In the genomic region with DNA sequence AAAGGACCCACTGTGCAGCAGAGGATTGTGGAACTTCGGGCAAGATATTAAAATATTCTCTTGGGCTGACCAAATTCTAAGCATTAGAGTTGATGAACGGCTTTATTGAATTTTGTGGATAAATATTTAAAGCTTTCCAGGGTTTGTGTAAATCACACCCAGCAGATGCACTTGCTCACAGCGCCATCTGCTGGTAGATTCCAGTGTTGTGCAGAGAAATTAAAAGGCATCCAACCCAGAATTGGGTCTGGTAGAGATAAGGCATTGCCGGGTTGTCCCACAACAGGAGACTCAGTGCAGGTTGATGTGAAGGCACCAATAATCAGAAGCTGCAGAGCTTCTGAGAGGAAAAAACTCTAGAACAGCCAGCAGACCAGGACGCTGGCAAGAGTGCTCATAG, we compare ENCODE assay signal across 9 mouse cellular contexts.
DNase-seq lines count a peak whose midpoint lies in the region; ATAC-seq and TF ChIP-seq lines count a peak whose summit lies in the region.
"Had no signal": no experiment of that assay in that cellular context is flagged by ENCODE, and none has a peak within 500 bp of the region (broad histone marks: within the 10 kb centered on the region; RNA-seq: fewer than 3 reads in every experiment).

No protein-coding gene starts in this region.

- 19% methylated on average over 5 of the region's 5 CpGs for WGBS in hindbrain, embryonic 10.5 days
- 15% methylated on average over 5 of the region's 5 CpGs for WGBS in hindbrain, embryonic 16.5 days
- WGBS in forebrain, embryonic 11.5 days: 16% methylated on average over 5 of the region's 5 CpGs
- 10% methylated on average over 5 of the region's 5 CpGs for WGBS in intestine, postnatal 0 days
- 25% methylated on average over 5 of the region's 5 CpGs for WGBS in neural tube, embryonic 11.5 days

- H3K4me3 ChIP-seq in hindbrain, embryonic 10.5 days: no peak overlapping the region
- no peak overlapping the region for H3K4me3 ChIP-seq in hindbrain, embryonic 16.5 days (ENCODE audit: low read length)
- H3K4me3 ChIP-seq in forebrain, embryonic 11.5 days (ENCODE audit: low read depth, low read length): no peak overlapping the region
- H3K4me3 ChIP-seq in intestine, postnatal 0 days (ENCODE audit: low read depth, low read length): no peak overlapping the region
- H3K4me3 ChIP-seq in neural tube, embryonic 11.5 days (ENCODE audit: low read depth, low read length): no peak overlapping the region

- H3K4me1 ChIP-seq in hindbrain, embryonic 10.5 days (replicated peaks): 0 out of 2 replicates have a peak, but pooled peaks cover 3% of the 10 kb centered on the region
- H3K4me1 ChIP-seq in hindbrain, embryonic 16.5 days (ENCODE audit: control insufficient read depth, insufficient read depth, low read depth, low read length): peaks cover 2% of the 10 kb centered on the region; the same call in 1 of the 2 replicates
- H3K4me1 ChIP-seq in forebrain, embryonic 11.5 days (replicated peaks; ENCODE audit: control insufficient read depth, insufficient read depth, low read length): no peaks in the 10 kb centered on the region
- H3K4me1 ChIP-seq in intestine, postnatal 0 days (replicated peaks; ENCODE audit: control insufficient read depth, insufficient read depth, low read length): no peaks in the 10 kb centered on the region
- H3K4me1 ChIP-seq in neural tube, embryonic 11.5 days (ENCODE audit: control insufficient read depth, insufficient read depth, low read length): peaks cover 4% of the 10 kb centered on the region; the same call in 1 of the 2 replicates

- TF ChIP-seq POLR2A in brain, embryonic 14.5 days (IDR thresholded peaks at IDR 0.05; ENCODE audit: borderline replicate concordance, extremely low read depth, insufficient read depth, insufficient read length, poor library complexity, severe bottlenecking): no peak

- intact Hi-C loops in left cerebral cortex, postnatal 4 days (cut with DNase I): loop anchor here (5.0 kb wide), 2 partner anchors 711 to 861 kb away; no protein-coding TSS in a partner anchor

- H3K27me3 ChIP-seq in hindbrain, embryonic 10.5 days (ENCODE audit: insufficient read depth, poor library complexity, severe bottlenecking): no peaks in the 10 kb centered on the region
- H3K27me3 ChIP-seq in hindbrain, embryonic 16.5 days (replicated peaks; ENCODE audit: control insufficient read depth, insufficient read depth, low read length): no peaks in the 10 kb centered on the region
- no peaks in the 10 kb centered on the region for H3K27me3 ChIP-seq in forebrain, embryonic 11.5 days (ENCODE audit: control insufficient read depth, insufficient read depth, low read length)
- no peaks in the 10 kb centered on the region for H3K27me3 ChIP-seq in intestine, postnatal 0 days (replicated peaks; ENCODE audit: control insufficient read depth, insufficient read depth, low read length)
- no peaks in the 10 kb centered on the region for H3K27me3 ChIP-seq in neural tube, embryonic 11.5 days (ENCODE audit: control insufficient read depth, insufficient read depth, low read length)

- H3K4me2 ChIP-seq in hindbrain, embryonic 16.5 days (ENCODE audit: low read length): no peak overlapping the region
- H3K4me2 ChIP-seq in forebrain, embryonic 11.5 days (ENCODE audit: low read depth, low read length, severe bottlenecking): no peak overlapping the region
- no peak overlapping the region for H3K4me2 ChIP-seq in intestine, postnatal 0 days (replicated peaks; ENCODE audit: low read depth)
- H3K4me2 ChIP-seq in neural tube, embryonic 11.5 days (ENCODE audit: low read depth): no peak overlapping the region

- TF ChIP-seq CTCF in brain, embryonic 14.5 days (IDR thresholded peaks at IDR 0.05; ENCODE audit: borderline replicate concordance, extremely low read depth, insufficient read depth, insufficient read length): peak; percentile 82; the same call in 1 of the 2 replicates
- peak; percentile 88 for TF ChIP-seq CTCF in intestine, postnatal 0 days (IDR thresholded peaks at IDR 0.05; ENCODE audit: low read depth)

- peak overlapping the region; percentile 17 for H3K27ac ChIP-seq in hindbrain, embryonic 10.5 days
- no peak overlapping the region; the same call in 1 of the 2 replicates for H3K27ac ChIP-seq in hindbrain, embryonic 16.5 days (ENCODE audit: low read depth, low read length)
- H3K27ac ChIP-seq in forebrain, embryonic 11.5 days (ENCODE audit: low read depth, low read length): no peak overlapping the region
- H3K27ac ChIP-seq in intestine, postnatal 0 days (ENCODE audit: low read depth, low read length): no peak overlapping the region
- H3K27ac ChIP-seq in neural tube, embryonic 11.5 days (ENCODE audit: low read depth, low read length): no peak overlapping the region
- H3K27ac ChIP-seq: macrophage had no signal

- no peak overlapping the region for H3K9ac ChIP-seq in hindbrain, embryonic 16.5 days (ENCODE audit: low read depth, low read length)
- H3K9ac ChIP-seq in forebrain, embryonic 11.5 days (ENCODE audit: low read length): no peak overlapping the region
- no peak overlapping the region for H3K9ac ChIP-seq in intestine, postnatal 0 days (ENCODE audit: low read depth, low read length)
- H3K9ac ChIP-seq in neural tube, embryonic 11.5 days (ENCODE audit: low read length): no peak overlapping the region

- no peak for ATAC-seq in hindbrain, embryonic 16.5 days
- 0 out of 2 replicates have a peak, but pooled peaks have one; percentile 18 for ATAC-seq in forebrain, embryonic 11.5 days (replicated peaks; ENCODE audit: low FRiP score)
- ATAC-seq in intestine, postnatal 0 days: no peak
- no peak for ATAC-seq in neural tube, embryonic 11.5 days (ENCODE audit: insufficient read depth, low FRiP score, low TSS enrichment)

- no peaks in the 10 kb centered on the region for H3K36me3 ChIP-seq in hindbrain, embryonic 10.5 days
- no peaks in the 10 kb centered on the region for H3K36me3 ChIP-seq in hindbrain, embryonic 16.5 days (ENCODE audit: control insufficient read depth, insufficient read depth, low read length)
- no peaks in the 10 kb centered on the region for H3K36me3 ChIP-seq in forebrain, embryonic 11.5 days (ENCODE audit: control insufficient read depth, insufficient read depth, low read length)
- no peaks in the 10 kb centered on the region for H3K36me3 ChIP-seq in intestine, postnatal 0 days (ENCODE audit: control insufficient read depth, insufficient read depth)
- no peaks in the 10 kb centered on the region for H3K36me3 ChIP-seq in neural tube, embryonic 11.5 days (ENCODE audit: control insufficient read depth, insufficient read depth, low read length)

- peak; percentile 69 for DNase-seq in hindbrain, embryonic 10.5 days (ENCODE audit: low spot score)
- peak; percentile 90 for DNase-seq in brain, embryonic 14.5 days (ENCODE audit: low read depth)
- DNase-seq in forebrain, embryonic 11.5 days (ENCODE audit: low spot score): peak; percentile 78
- DNase-seq in left cerebral cortex, postnatal 4 days: peak; percentile 76
- DNase-seq in neural tube, embryonic 11.5 days (ENCODE audit: low spot score): peak; percentile 72
- peak; percentile 64 for DNase-seq in thymus, postnatal 4 days

- H3K9me3 ChIP-seq in hindbrain, embryonic 10.5 days: no peaks in the 10 kb centered on the region
- H3K9me3 ChIP-seq in hindbrain, embryonic 16.5 days (ENCODE audit: control insufficient read depth, low read length): no peaks in the 10 kb centered on the region
- no peaks in the 10 kb centered on the region for H3K9me3 ChIP-seq in forebrain, embryonic 11.5 days (ENCODE audit: control insufficient read depth, low read length)
- no peaks in the 10 kb centered on the region for H3K9me3 ChIP-seq in intestine, postnatal 0 days (ENCODE audit: control insufficient read depth)
- no peaks in the 10 kb centered on the region for H3K9me3 ChIP-seq in neural tube, embryonic 11.5 days (ENCODE audit: control insufficient read depth, low read length)
